Mouse (Mus musculus): Measurements from ENCODE around the gene Slc11a2.
"Not testable (repeated sequence)": the region's sequence is repeated elsewhere in the genome, so short reads cannot be mapped to it uniquely, and the experiment has no call there.

Gene Slc11a2

DNA sequence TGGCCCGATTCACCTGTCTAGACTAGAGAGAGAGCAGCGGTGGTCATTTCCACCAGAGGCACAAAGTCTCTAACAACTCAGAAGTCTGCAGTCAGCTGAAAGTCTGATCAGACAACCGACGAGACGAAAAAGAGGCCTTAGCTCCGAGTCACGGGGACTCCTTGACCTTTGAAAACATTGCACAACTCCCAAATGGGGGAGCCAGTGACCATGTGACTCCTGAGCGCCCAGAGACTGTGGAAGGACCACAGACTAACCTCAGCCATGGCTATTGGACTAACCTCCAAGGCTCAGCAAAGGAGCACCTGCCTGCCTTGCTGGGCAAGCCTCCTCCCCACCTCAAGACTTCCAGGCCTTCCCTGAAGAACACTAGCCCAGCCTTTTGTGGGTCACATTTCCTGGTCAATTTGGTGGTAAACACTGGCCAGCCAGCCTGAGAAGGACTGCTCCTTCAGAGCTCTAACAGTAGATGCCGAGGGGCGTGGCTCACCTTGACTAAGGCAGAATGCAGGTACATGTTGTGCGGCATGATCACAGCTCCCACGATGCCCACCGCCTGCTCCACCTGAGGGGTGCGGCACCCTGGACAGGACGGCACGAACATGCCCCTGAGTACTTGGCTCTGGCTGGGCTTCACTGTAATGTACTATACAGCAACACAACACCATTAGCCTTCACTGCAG is 21.4 kb downstream of the Slc11a2 start:
- DNase-seq (ENCODE audit: low spot score): no peak

DNA sequence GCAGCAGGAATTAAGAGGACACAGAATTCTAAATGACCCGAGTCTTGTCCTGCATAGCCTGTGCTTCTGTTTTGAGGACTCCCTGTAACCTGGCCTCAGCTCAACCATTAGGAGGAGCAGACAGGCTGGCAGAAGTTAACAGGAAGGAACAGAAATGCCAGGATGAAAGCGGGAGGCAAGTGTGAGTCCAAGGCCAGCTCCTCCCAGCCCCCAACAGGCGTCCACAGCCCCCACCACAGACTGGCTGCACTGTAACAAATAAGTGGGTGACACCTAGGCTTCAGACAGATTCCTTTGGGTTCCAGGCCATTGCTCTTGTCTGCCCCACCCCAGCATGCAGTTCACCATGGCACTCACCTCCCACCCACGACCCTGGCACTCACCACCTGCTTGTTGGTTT is 22.1 kb downstream of the Slc11a2 start:
- DNase-seq (ENCODE audit: low spot score): no peak

DNA sequence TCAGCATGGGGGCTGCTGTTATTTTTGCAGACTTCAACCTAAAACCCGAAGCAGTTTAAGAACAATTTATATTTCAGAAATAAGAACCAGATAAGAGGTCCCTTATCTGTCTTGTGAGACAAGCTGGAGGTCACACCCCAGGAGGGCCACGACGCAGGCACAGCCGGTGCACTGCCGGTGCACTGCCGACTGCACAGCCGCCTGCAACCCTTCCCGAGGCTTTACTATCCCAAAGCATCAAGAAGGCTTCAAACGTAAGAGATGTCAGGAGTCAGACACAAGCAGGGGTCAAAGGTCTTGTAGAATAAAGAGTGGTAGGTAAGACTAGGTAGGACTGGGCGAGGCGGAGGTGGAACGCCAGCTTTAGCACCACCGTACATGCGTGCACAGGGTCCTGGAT is 22.5 kb downstream of the Slc11a2 start:
- no peak for DNase-seq (ENCODE audit: low spot score)

DNA sequence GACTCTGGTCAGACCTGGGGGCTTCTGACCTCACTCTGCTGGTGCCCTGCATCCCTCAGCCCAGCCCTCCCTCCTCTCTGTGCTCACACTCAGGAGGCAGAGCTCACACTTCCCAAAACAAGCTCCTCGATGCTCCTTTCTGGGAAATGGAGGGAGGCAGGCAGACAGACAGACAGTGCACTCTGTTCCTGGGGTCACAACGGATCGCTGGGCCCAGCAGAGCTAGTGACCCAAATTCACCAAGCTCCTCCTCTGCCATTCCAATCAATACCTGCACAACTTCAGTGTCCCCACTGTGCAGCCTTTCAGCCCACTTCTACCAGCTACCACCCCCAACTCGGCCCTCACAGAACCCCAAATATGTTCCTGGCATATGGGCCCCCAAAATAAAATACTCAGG is 23.1 kb downstream of the Slc11a2 start:
- DNase-seq (ENCODE audit: low spot score): no peak

DNA sequence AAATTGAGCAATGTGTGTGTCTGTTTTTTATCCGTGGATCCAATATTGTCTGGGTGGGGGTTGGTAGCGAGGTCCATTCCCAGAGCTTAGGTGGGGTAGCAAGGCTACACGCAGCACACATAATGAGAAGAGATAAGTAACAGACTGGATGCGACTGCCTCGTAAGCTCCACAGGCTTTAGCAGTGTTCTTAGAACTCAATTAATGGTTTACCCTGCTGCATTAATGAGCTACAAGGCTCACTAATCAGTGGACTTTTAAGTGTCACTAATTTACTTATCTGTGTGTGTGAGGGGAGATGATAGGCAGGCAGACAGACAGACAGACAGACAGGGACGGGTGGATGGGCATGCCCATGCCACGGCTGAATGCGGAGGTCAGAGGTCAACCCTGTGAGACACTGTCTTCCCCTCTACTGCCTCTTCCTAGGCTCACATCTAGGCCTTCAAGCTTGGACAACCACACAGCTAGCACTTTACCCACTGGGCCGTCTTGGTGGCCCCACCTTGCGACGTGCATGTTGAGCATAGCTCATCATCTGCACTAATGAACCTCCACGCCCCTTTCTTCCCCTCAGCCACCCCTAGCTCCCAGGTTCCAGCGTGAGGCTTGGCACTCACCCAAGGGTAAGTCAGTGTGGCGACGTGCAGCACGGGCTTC is 24.2 kb downstream of the Slc11a2 start:
- DNase-seq (ENCODE audit: low spot score): no peak

DNA sequence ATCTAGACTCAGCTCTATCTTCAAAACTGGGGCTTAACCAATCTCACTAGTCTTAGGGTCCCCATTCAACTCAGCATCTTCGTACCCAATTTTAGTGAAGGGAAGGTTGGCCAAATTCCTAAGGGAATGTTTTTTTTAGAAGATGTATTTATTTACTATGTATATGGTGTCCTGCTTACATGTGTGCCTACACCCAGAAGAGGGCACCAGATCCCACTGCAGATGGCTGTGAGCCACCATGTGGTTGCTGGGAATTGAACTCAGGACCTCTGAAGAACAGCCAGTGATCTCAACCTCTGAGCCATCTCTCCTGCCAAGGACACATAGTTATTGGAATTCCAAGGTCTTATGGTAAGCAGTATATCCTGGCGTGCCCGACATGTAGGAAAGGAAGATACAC is 29.3 kb downstream of the Slc11a2 start:
- no peak for DNase-seq (ENCODE audit: low spot score)

DNA sequence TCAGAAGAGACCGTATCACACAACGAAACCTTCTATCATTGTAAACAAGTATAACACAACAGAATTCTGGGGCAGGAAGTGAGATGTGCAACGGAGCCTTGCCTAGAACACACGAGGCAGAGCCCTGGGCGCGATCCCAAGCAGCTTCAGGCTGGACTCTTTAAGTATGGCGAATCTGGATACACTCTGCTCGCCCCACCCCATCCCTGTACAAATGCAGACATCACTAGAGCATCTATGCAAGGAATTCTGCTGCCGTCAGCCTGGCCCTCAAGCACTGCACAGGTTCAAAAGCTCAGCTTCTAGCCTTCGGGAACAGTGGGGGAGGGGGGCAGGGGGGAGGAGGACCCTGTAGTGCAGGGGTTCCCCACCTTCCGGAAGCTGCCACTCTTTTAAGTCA is 31.9 kb downstream of the Slc11a2 start:
- no peak for DNase-seq (ENCODE audit: low spot score)

DNA sequence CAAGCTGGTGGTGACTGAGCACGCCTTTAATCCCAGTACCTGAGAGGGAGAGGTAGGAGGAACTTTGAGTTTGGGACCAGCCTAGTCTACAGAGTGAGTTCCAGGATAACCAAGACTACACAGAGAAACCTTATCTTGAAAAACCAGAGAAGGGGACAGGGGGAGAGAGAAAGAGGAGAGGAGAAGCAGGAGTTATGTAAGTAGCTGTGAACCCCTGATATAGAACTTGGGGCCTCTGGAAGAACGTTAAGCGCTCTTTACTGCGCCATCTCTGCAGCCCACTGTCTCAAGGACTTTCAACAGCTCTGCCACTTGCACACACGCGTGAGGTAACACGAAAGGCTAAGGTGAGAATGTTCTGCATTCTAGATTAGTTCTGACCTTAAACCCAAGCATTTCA is 33.3 kb downstream of the Slc11a2 start:
- no peak for DNase-seq (ENCODE audit: low spot score)

DNA sequence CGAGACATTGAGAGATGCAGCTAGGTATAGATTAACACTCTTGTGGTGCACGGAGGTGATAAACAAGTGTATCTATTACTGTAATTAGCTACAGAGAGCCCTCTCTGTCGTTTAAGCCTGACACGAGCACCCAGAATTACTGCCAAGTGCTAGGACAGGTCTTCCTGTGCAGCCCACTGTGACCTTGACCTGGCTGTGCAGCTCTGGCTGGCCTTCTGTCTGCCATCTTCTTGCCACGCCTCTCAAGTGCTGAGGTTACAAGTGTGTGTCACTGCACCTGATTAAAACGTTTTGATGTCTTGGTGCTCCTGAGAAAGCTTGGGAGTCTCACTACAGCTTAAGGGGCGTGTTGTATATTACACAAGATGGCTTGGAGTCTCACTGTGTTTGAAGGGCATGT is 33.8 kb downstream of the Slc11a2 start:
- DNase-seq (ENCODE audit: low spot score): no peak

DNA sequence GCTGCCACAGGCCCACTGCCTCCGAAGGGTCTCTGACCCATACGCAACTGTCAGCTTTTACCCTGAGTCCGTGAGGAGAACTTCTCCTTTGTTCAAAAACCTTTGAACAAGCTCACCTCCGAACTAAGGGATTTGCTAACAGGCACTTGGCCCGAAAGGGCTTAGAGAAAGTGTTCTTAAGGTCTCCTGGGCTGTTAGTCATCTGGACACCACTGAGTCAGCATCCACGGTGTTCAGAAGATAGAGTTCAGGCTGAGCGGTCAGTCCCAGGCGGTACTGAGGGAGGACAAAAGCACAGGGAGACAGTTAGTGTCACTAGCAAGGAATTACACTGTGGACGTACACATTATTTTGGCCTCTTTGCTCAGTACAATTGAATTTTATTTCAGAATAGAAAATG is 36.0 kb downstream of the Slc11a2 start:
- DNase-seq (ENCODE audit: low spot score): no peak

DNA sequence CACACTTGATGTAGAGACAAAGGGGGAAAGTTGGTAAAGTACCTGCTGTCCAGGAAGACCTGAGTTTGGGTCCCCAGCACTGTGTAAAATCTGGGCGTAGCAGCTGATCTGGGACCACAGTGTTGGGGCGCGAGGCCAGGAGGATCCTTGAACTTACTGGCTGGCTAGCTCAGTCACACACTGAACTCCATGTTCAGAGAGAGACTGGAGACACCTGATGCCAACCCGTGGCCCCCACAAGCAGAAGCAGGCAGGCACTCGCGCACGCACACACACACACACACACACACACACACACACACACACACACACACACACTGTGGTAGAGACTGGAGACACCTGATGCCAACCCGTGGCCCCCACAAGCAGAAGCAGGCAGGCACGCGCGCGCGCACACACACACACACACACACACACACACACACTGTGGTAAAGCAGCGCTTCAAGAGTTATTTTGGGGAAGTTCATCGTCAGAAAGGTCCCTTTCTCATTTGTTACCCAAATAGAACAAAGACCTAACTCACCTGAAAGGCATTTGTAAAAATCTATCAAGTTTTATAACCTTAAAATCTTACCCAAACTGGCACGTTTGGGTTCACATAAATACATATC is 36.5 kb downstream of the Slc11a2 start:
- DNase-seq (ENCODE audit: low spot score): no peak

DNA sequence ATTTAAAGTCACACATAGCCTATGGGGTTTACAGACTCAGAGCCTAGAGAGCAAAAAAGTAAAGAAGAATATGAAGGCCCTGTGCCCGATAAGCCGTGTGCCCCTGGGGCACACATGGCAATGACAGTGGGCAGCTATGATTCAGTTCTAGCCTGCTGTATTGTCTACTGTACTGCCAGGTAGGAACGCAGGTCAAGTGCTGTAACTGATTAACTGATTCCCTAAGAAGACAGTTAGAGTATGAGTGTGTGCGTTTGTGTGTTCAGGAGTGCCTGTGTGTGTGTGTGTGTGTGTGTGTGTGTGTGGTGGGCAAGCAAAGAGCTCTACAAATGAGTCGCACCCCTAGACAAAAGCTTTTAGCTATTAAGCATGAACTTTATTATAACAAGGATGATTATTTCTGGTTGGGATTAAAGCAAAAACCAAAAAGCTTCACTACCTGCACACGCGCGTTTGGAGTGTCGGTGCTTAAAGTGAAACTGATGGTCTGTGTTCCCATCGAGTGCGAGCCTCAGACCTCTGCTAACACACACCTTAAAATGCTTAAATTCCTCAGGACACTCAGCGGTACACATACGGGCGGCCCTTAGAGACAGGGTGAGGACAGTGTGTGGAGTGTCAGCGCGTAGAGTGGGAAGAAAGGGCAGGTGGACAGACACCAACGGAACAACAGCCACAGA is 37.2 kb downstream of the Slc11a2 start:
- no peak for DNase-seq (ENCODE audit: low spot score)

DNA sequence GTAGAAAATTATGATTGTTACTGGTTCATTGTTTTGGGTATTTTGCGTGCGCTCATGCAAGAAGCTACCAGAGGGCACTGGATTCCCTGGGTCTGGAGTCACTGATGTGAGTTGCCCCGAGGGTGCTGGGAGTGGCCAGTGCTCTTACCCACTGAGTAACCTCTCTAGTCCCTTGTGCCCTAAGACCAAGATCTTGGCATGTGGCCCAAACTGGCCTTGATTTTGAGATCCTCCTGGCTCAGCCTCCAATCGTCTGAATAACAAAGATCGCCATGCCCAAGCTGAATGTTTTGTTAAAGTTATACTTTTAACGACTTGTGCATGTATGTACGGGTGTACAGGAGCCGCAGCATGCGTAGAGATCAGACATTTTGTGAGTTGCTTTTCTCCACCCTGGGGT is 39.2 kb downstream of the Slc11a2 start:
- DNase-seq (ENCODE audit: low spot score): no peak

DNA sequence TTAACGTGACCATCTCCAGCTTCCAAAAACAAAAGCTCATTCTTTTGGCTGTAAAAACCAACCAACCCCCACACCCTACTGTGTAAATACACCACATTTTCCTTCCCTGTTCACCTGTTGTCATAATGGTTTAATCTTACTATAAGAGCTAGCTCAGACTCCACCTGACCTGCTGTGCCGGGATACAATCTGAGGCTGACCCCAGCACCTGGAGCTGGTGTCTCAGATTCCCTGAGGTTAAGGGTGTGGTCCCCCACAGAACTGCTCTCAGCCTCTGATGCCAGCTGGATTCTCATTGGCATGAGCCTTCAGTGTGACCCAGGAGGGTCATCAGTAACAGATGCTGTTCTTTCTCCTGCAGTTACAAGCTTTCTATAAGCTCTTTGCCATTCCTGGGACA is 44.8 kb downstream of the Slc11a2 start:
- no peak for DNase-seq (ENCODE audit: low spot score)

DNA sequence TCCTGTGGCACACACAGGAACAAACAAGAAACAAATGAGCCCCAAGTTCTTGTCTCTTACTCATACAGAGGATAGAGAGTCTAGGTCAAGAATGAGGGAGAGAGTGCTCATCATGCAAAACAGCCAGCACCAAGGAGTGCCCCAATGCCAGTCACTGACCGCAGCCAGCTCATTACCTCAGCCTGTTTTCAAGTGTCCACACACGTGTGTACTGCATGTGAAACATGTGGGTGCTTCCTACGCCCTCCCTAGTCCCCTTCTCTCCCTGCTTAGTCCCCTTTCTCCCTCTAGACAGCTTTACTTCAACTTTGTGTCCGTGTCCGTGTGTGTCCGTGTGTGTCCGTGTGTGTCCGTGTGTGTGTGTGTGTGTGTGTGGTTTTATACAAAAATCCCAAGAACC is 45.2 kb downstream of the Slc11a2 start:
- no peak for DNase-seq (ENCODE audit: low spot score)

DNA sequence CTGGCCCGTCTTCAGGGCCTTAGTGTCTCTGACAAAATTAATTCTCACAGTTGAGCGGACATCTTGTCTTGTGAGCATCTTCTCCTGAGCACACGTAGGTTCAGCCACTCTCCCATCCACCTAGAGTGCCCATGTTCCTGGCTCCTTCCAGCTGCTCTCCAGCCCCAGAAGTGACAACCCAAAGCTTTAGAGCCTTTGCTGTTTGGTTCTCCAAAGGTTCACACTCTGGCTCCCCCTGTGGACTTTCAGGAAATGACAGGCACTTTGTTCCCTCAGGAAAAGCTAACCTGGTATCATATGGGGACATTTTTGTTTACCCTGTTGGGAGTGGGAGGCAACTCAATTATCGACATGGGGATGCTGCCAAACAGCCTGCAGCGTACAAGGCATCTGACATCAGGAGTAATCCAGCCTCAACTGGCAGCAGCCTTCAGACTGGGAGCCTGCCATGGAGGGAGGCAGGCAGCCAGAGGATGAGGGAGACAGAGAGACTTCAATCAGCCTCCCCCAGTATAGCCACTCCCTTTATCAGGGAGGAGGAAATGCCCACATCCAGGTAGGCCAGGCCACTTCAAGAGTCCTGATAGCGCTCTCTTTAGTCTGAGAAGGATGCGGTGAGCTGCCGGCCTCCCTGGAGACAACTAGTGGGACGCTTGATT is 46.9 kb downstream of the Slc11a2 start:
- DNase-seq (ENCODE audit: low spot score): not testable (repeated sequence)

DNA sequence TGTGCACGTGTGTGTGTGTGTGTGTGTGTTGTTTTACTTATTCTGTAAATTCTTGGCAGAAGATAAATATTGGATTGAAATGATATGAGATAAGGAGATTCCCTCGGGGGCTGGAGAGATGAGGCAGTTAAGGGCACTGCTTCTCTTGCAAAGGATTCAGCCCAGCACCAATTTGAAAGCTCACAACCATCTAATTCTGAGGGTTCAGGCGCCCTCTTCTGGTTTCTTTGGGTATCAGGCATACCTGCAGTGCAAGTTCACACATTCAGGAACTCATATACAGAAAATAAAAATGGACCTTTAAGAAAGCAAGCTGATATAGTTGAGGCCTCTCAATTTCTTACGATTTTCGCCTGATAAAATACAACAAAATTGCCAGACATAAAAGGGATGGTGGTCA is 49.8 kb downstream of the Slc11a2 start:
- peak; percentile 72 for DNase-seq (ENCODE audit: low spot score)

DNA sequence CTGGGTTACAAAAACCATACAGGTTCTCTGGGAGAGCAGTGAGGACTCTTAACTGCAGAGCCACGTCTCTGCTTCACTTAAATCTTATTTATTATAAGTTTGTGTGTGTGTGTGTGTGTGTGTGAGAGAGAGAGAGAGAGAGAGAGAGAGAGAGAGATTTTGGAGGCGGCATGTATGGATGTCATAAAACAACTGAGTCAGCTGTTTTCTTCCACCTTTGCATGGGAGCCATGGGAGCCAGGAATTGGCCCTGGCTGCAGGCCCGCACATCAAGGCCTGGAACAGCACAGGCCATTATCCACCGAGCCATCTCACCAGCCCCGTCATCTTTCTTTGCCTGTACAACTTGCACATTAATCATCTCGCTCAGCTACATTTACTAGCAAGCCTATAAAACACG is 57.8 kb downstream of the Slc11a2 start:
- no peak for DNase-seq (ENCODE audit: low spot score)

DNA sequence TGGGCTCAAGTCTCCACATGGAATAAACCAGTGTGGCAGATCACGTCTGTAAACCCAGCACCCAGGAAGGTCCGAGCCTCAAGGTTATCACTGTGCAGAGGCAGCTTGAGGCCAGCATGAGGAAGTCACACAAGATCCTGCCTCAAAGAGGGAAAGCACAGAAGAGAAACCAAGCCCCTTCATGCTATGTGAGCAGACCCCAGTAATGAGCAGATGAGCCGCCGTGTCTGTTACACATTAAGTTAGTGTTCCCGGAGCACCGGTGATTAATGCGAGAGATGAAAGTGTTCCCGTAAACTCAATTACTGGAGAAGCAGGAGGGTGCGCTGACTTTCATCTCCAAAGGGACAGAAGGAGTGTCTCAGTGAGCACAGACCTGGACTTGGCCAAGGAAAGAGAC is 58.9 kb downstream of the Slc11a2 start:
- not testable (repeated sequence) for DNase-seq (ENCODE audit: low spot score)

DNA sequence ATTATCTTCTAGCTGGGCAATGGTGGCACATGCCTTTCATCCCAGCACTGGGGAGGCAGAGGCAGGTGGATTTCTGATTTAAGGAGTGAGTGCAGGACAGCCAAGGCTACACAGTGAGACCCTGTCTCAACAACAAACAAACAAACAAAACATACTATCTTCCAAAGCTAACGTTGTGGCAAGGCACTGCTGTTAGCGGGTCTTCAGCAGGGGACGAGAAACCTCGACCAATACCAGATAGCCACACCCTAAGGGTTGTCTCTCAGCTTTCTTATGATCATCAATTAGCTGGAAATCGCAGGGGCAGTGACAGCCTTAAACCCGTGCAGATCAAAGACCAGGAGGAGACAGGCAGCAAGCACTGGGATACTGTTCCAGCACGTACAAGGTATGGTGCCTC is 60.6 kb downstream of the Slc11a2 start, which contains the start of gene Higd1c:
Higd1c (plus strand) TSS at position 301 of the 400 bp plus-strand sequence.
- DNase-seq (ENCODE audit: low spot score): no peak

DNA sequence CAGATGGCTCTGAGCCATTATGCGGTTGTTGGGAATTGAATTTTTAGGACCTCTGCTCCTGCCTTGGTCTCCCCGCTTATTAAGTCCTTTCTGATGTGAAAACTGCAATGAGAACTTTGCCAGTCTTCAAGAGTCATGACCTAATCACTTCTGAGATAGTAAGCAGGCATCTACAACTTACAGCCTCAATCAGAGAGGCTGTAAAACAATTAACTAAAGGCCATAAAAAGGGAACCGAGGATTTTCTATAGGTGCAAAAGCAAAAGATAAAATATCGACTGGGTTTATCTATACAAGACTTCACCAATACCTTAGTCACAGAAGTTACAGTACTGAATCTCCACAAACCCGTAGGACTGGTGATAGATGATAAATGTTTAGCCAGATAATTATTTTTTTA is 69.0 kb downstream of the Slc11a2 start:
- DNase-seq (ENCODE audit: low spot score): no peak

DNA sequence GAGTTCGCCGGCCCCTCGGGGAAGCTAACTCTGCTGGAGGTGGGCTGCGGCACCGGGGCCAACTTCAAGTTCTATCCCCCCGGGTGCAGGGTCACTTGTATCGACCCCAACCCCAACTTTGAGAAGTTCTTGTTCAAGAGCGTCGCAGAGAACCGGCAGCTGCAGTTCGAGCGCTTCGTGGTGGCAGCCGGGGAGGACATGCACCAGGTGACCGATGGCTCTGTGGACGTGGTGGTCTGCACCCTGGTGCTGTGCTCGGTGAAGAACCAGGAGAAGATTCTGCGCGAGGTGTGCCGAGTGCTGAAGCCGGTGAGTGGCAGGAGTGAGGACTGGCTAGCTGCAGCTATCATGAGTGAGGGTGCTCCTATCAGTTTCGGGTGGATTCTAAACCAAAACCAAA is 71.5 kb downstream of the Slc11a2 start:
- not testable (repeated sequence) for DNase-seq (ENCODE audit: low spot score)

Data from urinary bladder, postnatal 14 days (tissue).